Mouse (Mus musculus) intestine, embryonic 16.5 days (tissue): ENCODE data around the gene Antxr2. TPM values are rescaled to one million over a fixed set of nuclear protein-coding genes. Genes with fewer than 3 reads are reported as not detected.

ENCODE experiments used
- ATAC-seq: fragments of 200-750 bp; cut with Nextera tagmentation; 2 replicates; pipeline ENCODE4 v1.8.0; 2017; ENCODE audit warnings: moderate TSS enrichment, moderate library complexity
- H3K27ac ChIP-seq: fragments of 300-500 bp; sonication (generic); 2 replicates; pipeline ENCODE4 v1.5.1; 2014; ENCODE audit warnings: mild to moderate bottlenecking, low read length
- H3K27me3 ChIP-seq: fragments of 300-500 bp; sonication (generic); replicated peaks from 2 replicates; pipeline ENCODE4 v1.6.1; 2014; ENCODE audit warnings: low read length, control low read depth, mixed read lengths; ENCODE audit not compliant: control insufficient read depth, insufficient read depth
- H3K36me3 ChIP-seq: fragments of 300-500 bp; sonication (generic); 2 replicates; pipeline ENCODE4 v1.6.1; 2014; ENCODE audit warnings: low read length, control low read depth; ENCODE audit not compliant: control insufficient read depth, insufficient read depth
- H3K4me1 ChIP-seq: fragments of 300-500 bp; sonication (generic); 2 replicates; pipeline ENCODE4 v1.6.1; 2014; ENCODE audit warnings: low read length, control low read depth, mixed read lengths; ENCODE audit not compliant: control insufficient read depth, insufficient read depth
- H3K4me2 ChIP-seq: fragments of 300-500 bp; sonication (generic); 2 replicates; pipeline ENCODE4 v1.6.1; 2014; ENCODE audit warnings: low read depth, low read length, control low read depth
- H3K4me3 ChIP-seq: fragments of 300-500 bp; sonication (generic); 2 replicates; pipeline ENCODE4 v1.5.1; 2014; ENCODE audit warnings: mild to moderate bottlenecking, low read length
- H3K9ac ChIP-seq: fragments of 300-500 bp; sonication (generic); 2 replicates; pipeline ENCODE4 v1.6.1; 2014; ENCODE audit warnings: low read depth, low read length
- H3K9me3 ChIP-seq: fragments of 300-500 bp; sonication (generic); 2 replicates; pipeline ENCODE4 v1.6.1; 2016; ENCODE audit warnings: low read length, control low read depth; ENCODE audit not compliant: control insufficient read depth
- WGBS: fragments of 180-500 bp; shearing (Covaris S2); extraction: QIAGEN DNeasy Blood & Tissue Kit; methylation state at CpG from one replicate; pipeline ENCODE4 v1.1.7; 2014; 5-methylcytosine and 5-hydroxymethylcytosine counted together
- polyA plus RNA-seq: library from polyadenylated mRNA; unstranded; fragments of >200 nt; fragmentation: Nextera tagmentation; extraction: Ambion mirVana; gene quantifications from 2 replicates; pipeline ENCODE4 v1.2.1, GENCODE M21; 2015

Gene Antxr2
- polyA plus RNA-seq, 1 experiment from 2014 or later = 19.7 TPM

GRCm38 (mm10) chr5:97953241-97953920 is 77.5 kb downstream of the Antxr2 start:
- H3K4me2 ChIP-seq = no peak overlapping the region
- no peak for ATAC-seq
- no peaks in the 10 kb centered on the region for H3K36me3 ChIP-seq
- H3K9me3 ChIP-seq = no peaks in the 10 kb centered on the region
- WGBS = 61% methylated on average over 11 of the region's 11 CpGs
- H3K4me1 ChIP-seq = no peaks in the 10 kb centered on the region
- no peak overlapping the region for H3K27ac ChIP-seq
- H3K27me3 ChIP-seq = no peaks in the 10 kb centered on the region
- H3K4me3 ChIP-seq = no peak overlapping the region
- H3K9ac ChIP-seq = no peak overlapping the region

GRCm38 (mm10) chr5:97947261-97947660 is 83.6 kb downstream of the Antxr2 start:
- H3K9ac ChIP-seq = no peak overlapping the region
- H3K4me3 ChIP-seq = no peak overlapping the region
- H3K9me3 ChIP-seq = no peaks in the 10 kb centered on the region
- no peaks in the 10 kb centered on the region for H3K36me3 ChIP-seq
- no peaks in the 10 kb centered on the region for H3K27me3 ChIP-seq
- no peak for ATAC-seq
- 82% methylated on average over 3 of the region's 3 CpGs for WGBS
- H3K27ac ChIP-seq = no peak overlapping the region
- no peaks in the 10 kb centered on the region for H3K4me1 ChIP-seq
- no peak overlapping the region for H3K4me2 ChIP-seq

- 91% methylated on average over 4 of the region's 4 CpGs for WGBS
- Histone ChIP-seq H3K9me3 (no peaks in the 10 kb centered on the region), H3K9ac (no peak overlapping the region), H3K27ac (no peak overlapping the region), H3K36me3 (no peaks in the 10 kb centered on the region), H3K27me3 (no peaks in the 10 kb centered on the region), H3K4me3 (no peak overlapping the region), H3K4me1 (no peaks in the 10 kb centered on the region), H3K4me2 (no peak overlapping the region)
- no peak for ATAC-seq
Observed at GRCm38 (mm10) chr5:97946236-97946635, 84.6 kb downstream of the Antxr2 start.

DNA sequence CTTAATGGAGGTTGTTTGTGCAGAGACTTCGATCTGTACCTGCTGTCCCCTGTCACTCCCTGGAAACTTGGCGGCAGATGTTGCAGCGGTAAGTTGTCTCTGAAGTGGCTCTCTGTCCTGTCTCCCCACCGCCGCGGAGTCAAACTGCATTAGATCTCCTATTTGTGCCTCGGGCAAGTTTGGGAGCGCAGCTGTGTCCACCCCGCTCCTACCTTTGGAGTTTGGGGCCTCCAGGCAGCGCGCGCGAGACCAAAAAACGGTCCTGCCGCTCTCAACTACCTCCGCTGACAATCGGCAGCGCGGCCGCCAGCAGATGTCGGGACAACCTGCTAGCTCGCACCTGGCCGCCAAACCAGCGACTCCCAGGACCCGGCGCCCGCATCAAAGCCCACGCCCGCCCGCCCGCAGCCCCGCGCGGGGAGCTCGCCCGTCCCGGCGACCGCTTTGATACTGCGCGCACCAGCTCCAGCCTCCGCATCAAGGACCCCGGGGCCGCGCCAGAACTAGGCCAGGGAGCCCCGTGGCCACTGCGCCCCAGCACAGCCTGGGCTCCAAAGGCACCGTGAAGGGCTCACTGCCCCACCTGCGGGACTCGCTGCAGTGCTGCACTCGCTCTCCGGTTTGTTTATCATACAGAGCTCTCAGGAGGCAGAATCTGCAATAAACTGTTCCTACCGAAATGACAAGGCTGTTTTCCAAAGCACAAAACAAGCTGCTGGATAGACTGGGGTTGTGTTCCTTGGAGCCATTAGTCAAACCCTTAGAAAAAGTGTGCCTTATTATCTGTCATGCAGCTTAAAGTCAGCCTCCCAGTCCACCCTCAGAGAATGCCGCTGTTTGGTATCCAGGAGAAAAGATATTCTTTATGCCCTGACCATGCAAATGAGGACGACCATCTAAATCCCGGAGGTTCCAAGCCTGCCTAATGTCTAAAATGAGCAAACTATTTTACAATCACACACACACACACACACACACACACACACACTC is 95.4 kb downstream of the Antxr2 start:
- WGBS = 5% methylated on average over 56 of the region's 56 CpGs
- H3K9me3 ChIP-seq = no peaks in the 10 kb centered on the region
- peak overlapping the region; percentile 94 for H3K4me2 ChIP-seq
- peak overlapping the region; percentile 67 for H3K9ac ChIP-seq
- H3K4me3 ChIP-seq = peak overlapping the region; percentile 52
- peaks cover 7% of the 10 kb centered on the region; the same call in 1 of the 2 replicates for H3K4me1 ChIP-seq
- peak; percentile 85 for ATAC-seq
- no peaks in the 10 kb centered on the region for H3K36me3 ChIP-seq
- H3K27ac ChIP-seq = no peak overlapping the region
- H3K27me3 ChIP-seq = no peaks in the 10 kb centered on the region

- no peaks in the 10 kb centered on the region for H3K9me3 ChIP-seq
- no peak overlapping the region for H3K4me2 ChIP-seq
- H3K27ac ChIP-seq = no peak overlapping the region
- whole genome bisulfite sequencing = 45% methylated on average over 11 of the region's 11 CpGs
- H3K9ac ChIP-seq = no peak overlapping the region
- no peaks in the 10 kb centered on the region for H3K27me3 ChIP-seq
- ATAC-seq = no peak
- H3K4me3 ChIP-seq = no peak overlapping the region
- H3K4me1 ChIP-seq = no peaks in the 10 kb centered on the region
- H3K36me3 ChIP-seq = no peaks in the 10 kb centered on the region
Observed at GRCm38 (mm10) chr5:97917654-97918053, 113.2 kb downstream of the Antxr2 start.

DNA sequence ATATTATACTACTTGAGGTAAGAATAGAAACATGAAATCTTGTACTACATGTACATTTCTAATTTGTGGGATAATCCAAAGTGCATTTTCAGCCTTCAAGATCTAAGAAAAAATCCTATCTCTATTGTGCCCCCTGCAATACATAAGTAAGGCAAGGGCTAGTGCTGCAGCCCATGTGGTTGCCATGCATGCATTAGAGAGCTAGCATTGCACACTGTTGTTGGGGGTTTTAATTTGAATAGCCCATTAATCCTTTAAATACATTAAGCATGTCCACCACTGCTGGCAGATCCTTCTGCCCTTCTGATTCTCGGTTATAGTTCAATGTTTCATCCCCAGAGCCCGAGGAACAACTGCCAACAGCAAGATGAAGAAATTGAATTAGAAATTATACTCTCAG is 116.0 kb downstream of the Antxr2 start:
- Histone ChIP-seq H3K27ac (no peak overlapping the region), H3K9ac (no peak overlapping the region), H3K27me3 (no peaks in the 10 kb centered on the region), H3K36me3 (no peaks in the 10 kb centered on the region), H3K4me2 (no peak overlapping the region), H3K4me3 (no peak overlapping the region), H3K9me3 (no peaks in the 10 kb centered on the region), H3K4me1 (no peaks in the 10 kb centered on the region)
- WGBS = 70% methylated on average over 2 of the region's 2 CpGs
- ATAC-seq = no peak

- WGBS = 92% methylated on average over 6 of the region's 6 CpGs
- Histone ChIP-seq H3K4me2 (no peak overlapping the region), H3K36me3 (no peaks in the 10 kb centered on the region), H3K4me3 (no peak overlapping the region), H3K27ac (no peak overlapping the region), H3K27me3 (no peaks in the 10 kb centered on the region), H3K9ac (no peak overlapping the region), H3K4me1 (no peaks in the 10 kb centered on the region), H3K9me3 (no peaks in the 10 kb centered on the region)
- no peak for ATAC-seq
Observed at GRCm38 (mm10) chr5:97913901-97914300, 116.9 kb downstream of the Antxr2 start.

DNA sequence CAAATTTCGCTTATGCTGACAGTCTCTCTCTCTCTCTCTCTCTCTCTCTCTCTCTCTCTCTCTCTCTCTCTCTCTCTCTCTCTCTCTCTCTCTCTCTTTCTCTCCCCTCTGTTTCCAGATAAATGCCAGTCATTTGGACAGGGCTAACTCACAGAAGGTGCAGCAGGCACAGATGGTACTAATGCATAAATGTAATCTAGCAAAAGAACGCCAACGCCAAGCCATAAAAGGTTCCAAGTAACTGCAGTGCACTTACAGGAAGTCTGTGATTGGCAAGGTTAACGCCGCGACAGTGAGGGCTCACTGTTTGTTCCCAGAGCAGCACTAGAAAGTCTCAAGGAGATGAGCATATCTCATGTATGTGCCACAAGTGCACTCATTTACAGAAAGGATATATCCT is 123.4 kb downstream of the Antxr2 start:
- H3K9ac ChIP-seq = no peak overlapping the region
- no peak for ATAC-seq
- H3K9me3 ChIP-seq = no peaks in the 10 kb centered on the region
- H3K36me3 ChIP-seq = no peaks in the 10 kb centered on the region
- no peak overlapping the region for H3K4me2 ChIP-seq
- no peaks in the 10 kb centered on the region for H3K4me1 ChIP-seq
- no peak overlapping the region for H3K4me3 ChIP-seq
- no peak overlapping the region for H3K27ac ChIP-seq
- H3K27me3 ChIP-seq = no peaks in the 10 kb centered on the region
- 83% methylated on average over 6 of the region's 6 CpGs for WGBS

GRCm38 (mm10) chr5:97906537-97907266 is 124.1 kb downstream of the Antxr2 start:
- no peaks in the 10 kb centered on the region for H3K27me3 ChIP-seq
- ATAC-seq = no peak
- H3K4me2 ChIP-seq = no peak overlapping the region
- H3K9me3 ChIP-seq = no peaks in the 10 kb centered on the region
- H3K9ac ChIP-seq = no peak overlapping the region
- no peaks in the 10 kb centered on the region for H3K36me3 ChIP-seq
- H3K4me1 ChIP-seq = no peaks in the 10 kb centered on the region
- no peak overlapping the region for H3K4me3 ChIP-seq
- 89% methylated on average over 13 of the region's 13 CpGs for WGBS
- H3K27ac ChIP-seq = no peak overlapping the region
